Mouse (Mus musculus) adrenal gland (tissue): ENCODE data around the gene Dhx37.

Source experiments
- intact Hi-C: fragments of 180-260 bp; cut with DNase I; formaldehyde crosslinking; loops from one replicate; pipeline ENCODE4 v1.15.1; 2025
- long read RNA-seq, 2 experiments: library from polyadenylated mRNA; unstranded; transcript quantifications; one replicate each; pipeline ENCODE4 v2.0.0; 2020; ENCODE audit warnings: borderline replicate concordance in 1 of 2; ENCODE audit not compliant: insufficient replicate concordance in 1 of 2

Gene Dhx37
- long read RNA-seq, experiment 1, full-length matches to known transcripts, result 1 of 5 reads
- long read RNA-seq, experiment 1, partial matches to known transcripts, result 2 of 5 reads
- long read RNA-seq, experiment 1, other reads (novel, unspliced or antisense), result 2 of 5 reads
- long read RNA-seq, experiment 2, partial matches to known transcripts, result 6 of 7 reads
- long read RNA-seq, experiment 2, other reads (novel, unspliced or antisense), result 1 of 7 reads

DNA sequence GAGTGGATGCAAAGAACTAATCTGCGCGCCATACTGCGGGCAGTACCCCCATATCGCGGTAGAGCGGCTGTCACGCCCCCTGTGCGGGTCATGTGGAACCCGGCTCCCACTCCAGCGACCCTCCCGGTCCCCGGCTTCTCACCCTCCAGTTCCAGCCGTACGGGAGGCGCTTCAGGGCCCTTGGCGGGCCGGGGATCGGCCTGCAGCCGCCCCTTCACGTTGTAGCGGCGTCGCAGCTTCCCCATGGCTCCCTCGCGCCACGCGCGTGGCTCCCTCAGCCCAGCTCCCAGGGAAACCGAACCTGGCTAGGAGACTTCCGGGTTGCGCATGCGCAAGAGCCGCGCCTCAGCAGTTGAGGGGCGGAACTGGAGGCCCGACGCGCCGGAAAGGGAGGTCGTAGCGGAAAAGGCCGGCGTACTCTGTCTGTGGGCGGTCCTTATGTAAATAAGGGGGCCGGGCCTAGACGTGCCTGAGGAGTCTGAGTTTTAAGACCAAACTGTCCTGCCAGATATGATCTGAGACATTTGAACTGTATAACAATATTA lies at the start of gene Dhx37:
TSS of gene Dhx37 (minus strand) at position 329 of the 545 bp plus-strand sequence.
- intact Hi-C loops, result no loop called here

DNA sequence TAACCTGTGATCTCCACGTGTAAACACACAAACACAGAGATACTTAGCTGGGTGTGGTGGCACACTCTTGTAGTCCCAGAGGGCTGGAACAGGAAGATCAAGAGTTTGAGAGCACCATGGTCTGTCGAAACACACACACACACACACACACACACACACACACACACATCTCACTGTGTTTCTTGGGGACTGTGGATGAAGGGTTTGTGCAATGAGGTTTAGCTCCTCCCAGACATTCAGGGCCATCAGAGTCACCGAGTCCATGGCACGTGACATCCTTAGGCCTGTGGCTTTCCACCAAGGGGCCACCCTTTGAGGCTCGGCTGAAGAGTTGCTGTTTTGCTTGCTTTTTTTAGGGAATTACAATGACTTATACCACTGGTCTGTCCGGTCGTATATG lies 48.6 kb upstream of the Dhx37 start:
- intact Hi-C loops, result no loop called here

DNA sequence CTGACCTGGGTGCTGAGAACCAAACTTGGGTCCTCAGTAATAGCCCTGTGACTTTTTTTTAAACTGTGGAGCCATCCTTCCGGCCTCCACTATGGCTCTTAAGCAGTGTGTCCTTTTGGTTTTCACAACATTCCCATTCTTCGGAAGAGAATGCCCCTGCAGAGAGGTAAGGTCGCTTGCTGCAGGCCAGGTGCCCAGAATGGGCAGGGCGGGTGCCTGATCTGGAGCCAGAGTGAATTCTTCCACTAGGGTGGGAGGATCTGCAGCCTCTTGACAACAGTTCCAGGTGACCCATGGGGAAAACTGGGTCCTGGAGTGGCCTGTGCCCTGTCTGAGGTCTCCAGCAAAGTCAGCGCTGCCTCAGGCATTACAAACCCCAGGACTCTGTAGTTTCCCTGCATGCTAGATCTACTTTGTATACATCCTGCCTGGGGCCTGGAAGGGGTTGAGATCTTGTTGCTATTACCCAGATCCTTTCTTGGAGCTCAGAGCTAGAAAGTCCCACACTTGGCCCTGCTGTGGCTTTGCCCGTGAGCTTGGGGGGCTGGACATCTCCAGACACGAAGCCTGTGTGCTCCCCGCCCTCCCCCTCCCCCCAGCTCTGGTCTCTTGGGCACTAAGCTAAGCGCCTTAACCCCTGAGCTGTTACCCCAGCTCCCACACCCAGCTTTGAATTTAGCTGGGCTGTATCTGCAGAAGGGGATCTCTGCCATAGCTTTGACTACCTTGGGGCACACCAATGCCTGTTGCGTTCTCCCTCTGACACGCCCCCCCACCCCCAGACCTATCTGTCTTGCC lies 46.7 kb upstream of the Dhx37 start:
- intact Hi-C loops, result no loop called here

DNA sequence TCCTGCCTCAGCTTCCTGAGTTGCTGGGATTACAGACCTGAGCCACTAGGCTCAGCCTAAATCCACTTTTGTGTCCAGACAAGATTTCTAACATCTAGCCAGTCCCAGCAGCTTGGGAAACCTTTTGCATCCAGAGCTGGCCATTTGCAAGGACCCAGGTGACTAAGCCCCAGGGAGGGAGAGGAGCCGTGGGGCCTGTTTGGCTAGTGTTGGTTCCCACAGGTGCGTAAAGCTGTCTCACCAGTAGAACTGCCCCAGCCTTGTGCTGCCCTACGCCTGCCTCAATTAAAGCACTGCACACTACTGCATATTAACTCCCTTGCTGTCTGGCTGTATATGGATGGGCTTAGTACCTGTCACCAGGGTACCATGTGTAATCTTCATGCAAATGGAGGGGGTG lies 45.5 kb upstream of the Dhx37 start:
- intact Hi-C loops, result no loop called here

DNA sequence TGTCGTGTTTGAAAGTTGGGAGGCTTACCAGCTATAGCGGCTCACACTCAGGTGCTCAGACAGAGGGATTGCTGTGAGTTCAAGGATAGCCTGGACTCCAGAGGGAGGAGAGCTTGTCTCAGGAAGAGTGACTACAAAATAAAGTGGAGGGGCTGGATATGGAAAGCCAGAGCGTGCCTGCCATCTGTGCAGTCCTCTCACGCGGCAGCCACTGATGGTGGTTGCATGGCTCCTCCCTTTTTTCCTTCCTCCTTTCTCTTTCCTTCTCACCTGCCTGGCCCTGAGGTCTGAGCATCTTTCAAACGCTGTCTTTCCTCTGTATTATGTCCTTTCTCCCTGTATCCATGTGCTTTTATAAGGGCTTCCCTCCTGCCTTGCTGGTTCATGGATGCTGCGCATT lies 44.1 kb upstream of the Dhx37 start:
- intact Hi-C loops, result no loop called here

DNA sequence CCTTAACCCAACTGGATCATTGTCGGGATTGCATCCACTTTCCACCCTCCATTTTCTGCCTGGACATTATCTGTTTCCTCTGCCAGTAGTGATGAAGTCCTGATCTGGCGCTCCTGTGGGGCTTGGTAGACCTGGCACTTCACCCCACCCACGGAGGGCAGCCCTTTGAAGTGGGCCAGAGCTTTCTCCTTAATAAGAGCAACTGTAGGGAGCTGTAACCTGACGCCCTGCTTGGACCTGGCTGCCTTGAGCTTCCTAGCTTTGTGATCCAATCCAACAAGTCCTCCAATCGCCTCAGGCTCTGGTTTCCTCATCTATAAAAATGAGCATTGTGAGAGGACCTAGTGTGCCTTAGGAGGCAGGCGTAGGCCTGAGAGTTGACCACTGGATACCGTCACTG lies 43.6 kb upstream of the Dhx37 start:
- intact Hi-C loops, result no loop called here

DNA sequence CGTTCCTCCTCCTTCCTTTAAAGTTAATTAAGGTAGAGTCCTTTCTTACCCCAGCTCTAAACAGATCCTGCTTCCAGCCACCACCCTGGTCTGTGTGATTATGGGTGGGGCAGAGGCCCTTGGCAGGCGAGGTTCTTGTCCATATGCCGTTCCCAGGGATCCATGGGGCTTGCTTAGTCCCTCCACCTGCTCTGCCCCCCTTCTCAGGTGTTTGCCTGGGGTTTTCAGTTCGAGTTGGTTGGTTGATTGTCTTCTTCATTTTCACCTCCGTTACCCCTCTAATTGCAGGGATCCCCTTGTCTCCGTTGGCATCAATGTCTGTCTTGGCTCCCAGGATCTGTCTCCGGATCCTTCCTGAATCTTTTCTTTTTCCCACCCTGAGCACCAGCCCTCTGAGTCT lies 42.9 kb upstream of the Dhx37 start:
- intact Hi-C loops, result no loop called here

DNA sequence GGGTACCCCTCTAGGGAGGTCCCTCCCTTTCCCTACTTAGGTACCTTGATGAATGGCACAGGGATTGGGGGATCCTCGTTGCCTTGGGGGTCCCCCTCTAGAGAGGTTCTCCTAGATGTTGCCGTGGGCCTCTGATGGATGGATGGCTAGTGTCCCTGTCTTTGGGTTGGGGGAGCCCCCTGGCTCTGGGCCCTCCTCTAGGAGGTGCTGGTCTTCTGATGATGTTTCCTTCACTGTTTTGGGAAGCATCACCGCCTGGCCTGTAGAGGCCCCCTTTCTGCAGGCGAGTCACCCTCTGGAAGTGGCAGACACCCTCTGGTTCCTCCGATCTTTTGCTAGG lies 42.3 kb upstream of the Dhx37 start:
- intact Hi-C loops, result no loop called here

DNA sequence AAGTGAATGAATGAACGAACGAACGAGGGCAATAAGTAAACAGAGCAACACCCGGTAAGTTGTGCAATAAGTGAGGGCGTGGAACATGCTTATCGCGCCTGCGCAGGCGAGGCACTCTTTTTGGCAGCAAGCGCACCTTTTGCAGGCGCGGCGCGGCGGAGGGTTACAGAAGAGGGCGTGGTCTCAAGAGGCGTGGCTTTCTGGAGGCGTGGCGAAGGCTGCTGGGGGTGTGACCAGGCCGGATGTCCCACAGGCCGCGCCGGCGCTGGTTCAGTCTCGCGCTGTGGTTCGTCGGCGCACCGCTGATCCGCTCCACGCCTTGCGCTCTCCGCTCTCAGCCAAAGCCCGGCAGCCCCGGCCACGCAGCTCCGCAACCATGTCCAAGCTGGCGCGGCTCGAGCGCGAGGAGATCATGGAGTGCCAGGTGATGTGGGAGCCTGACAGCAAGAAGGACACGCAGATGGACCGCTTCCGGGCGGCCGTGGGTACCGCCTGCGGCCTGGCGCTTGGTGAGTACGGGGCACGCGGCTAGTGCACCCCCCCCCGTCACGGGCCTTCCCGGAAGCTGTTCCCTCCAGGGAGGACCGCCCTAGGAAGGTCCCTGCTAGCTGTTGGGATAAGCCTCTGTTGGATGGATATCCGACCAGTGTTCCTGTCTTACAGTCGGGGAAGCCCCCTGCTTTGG lies 41.8 kb upstream of the Dhx37 start, which contains the start of gene Aacs:
TSS of gene Aacs (plus strand) at position 214 of the 685 bp plus-strand sequence.
- intact Hi-C loops, result no loop called here

DNA sequence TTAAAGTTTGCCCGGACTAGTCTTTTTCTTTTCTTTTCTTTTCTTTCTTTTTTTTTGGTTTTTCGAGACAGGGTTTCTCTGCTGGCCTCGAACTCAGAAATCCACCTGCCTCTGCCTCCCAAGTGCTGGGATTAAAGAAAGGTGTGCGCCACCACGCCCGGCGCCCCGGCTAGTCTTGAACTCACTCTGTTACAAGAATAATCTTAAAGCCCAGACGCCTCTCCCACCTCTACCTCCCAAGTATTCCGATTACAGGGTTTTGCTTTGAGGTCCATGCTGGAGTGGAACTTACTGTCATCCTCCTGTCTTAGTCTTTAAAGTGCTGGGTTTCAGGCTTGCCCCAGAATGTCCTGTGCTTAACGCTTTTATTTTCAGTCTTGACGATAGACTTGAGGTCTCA lies 41.1 kb upstream of the Dhx37 start:
- intact Hi-C loops, result no loop called here

DNA sequence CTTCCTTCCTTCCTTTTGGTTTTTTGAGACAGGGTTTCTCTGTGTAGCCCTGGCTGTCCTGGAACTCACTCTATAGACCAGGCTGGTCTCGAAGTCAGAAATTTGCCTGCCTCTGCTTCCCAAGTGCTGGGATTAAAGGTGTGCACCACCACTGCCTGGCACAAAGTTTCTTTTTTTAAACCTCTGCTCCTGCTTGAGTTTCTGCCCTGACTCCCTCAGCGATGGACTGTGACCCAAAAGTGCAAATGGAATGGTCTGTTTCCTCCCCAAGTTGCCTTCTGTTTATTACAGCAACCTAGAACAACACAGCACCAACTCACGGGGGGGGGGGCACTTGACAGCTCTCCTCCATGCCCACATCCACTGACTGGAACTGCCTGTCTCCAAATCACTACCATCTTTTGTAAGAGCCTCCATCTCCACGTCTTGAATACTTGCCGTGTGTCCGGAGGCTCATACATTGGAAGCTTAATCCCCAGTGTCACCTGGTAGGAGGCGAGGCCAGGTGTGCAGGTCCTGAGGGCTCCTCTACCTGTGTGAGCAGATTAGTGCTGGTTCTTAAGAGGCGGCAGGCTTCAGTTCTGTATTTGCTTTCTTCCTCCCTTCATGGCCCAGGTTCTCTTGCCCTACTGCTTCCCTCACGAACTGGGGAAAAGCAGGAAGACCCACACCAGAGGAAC lies 39.0 kb upstream of the Dhx37 start:
- intact Hi-C loops, result no loop called here

DNA sequence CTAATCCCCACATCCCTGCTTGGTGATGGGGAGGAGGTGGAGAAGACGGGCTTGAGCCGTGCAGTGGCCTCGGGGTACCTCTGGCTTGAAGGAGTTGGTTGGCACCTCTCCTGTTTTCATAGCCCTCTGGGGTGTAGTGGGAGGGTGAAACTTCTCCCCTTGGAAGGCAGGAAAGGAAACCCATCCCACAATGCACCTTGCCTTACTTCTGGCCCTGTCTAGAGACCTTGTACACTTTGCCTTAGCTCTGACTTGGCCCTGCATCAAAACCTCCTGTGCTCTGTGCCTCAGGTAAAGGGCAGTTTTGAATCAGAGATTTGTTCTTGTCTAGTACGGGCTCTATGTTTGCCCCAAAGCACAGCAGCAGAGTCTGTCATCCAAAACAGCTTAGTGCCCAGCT lies 36.8 kb upstream of the Dhx37 start:
- intact Hi-C loops, result no loop called here

DNA sequence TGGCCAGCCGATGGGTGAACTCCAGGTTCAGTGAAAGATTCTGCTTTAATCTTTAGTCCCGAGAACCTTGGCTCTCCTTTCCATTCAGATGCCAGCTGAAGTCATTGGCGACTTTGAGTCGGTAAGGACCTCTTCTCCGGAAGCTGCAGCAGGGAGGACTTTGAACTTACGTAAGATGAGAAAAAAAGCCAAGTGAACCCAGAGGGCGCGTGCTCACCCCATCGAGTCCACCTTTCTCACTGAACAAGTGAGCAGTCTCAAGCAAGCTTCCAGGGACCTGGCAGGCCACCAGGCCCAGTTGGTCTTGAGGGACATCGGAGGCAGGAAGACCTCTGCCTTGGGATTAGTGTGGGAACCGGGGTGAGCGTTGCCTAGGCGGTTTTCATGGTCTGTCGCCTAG lies 33.3 kb upstream of the Dhx37 start:
- intact Hi-C loops, result no loop called here

DNA sequence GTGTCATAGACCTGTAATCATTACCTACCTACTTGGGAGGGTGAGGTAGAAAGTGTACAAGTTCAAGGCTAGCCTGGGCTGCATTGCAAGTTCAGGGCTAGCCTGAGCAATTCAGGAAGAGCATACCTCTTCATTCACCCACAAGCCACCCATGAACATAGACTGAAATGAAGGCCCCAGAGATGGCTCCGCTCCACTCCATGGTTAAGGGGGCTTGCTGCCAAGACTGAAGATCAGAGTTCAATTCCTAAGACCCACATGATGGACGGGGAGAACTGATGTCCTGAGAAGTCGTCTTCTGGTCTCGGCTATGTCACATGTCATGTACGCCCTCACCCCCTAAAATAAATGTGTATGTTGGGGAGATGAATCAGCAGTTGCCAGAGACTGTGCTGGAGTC lies 32.6 kb upstream of the Dhx37 start:
- intact Hi-C loops, result no loop called here

DNA sequence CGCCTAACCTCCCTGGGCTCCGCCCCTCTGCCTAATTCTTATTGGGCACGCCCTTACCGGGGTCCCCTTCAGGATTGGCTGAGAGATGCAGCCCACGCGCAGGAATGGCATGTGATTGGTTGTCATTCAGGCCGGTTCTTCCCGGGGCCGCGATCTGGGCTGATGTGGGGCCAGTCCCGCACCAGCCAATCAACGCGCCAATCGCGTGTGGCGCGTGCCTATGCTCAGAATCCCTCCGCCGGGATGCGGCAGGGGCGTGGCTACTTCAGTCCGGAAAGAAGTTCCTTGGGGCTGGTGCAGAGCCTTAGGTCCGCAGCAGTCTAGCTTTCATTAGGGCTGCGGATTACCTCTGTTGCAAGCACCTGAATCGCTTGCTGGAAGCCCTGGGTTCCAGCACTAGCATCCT lies 31.8 kb upstream of the Dhx37 start:
- intact Hi-C loops, result no loop called here

DNA sequence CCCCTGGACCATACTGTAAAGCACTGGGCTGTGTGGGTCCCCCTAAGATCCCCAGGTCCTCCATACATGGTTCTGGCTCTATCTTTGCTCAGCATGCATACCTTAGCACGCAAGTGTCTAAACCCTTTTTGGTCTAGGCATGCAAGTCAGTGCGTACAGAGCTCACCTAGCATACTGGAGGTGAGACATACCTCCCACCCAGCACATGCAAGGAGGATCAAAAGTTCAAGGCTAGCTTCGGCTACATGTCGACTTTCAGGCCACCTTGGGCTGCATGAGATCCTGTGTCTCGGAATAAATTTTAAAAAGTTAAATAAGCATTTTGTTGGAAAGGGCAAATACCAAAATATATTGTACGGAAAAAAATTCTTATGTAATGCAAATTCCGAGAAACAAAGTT lies 31.3 kb upstream of the Dhx37 start:
- intact Hi-C loops, result no loop called here

DNA sequence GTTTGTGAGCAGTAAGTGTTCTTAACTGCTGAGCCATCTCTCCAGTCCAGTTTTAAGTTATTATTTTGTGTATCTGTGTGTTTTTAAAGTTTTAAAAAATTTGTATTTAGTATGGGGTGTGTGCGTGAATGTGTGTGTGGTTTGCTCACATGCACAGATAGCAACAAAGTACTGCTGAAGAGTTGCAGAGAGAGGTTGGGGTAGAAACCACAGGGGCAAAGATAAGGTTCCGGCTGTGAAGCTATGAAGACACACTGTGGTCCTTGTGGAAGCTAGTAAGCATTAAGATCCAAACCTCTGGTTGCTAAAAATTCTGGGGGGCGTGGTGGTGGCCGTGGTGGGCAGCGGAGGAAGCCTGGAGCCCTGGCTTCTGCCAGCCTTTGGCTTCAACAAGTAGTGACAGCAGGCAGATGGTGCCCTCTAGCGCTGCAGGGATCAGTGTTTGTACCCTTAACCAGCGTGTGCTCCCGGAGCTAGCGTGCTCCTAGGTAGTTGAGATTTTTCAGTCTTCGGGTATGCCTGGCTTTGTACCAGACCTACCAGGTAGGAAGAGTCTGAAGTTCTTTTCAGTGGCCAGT lies 28.0 kb upstream of the Dhx37 start:
- intact Hi-C loops, result loop anchor here (2.0 to 5.0 kb wide), 2 partner anchors 47 to 80 kb away; no protein-coding TSS in a partner anchor

DNA sequence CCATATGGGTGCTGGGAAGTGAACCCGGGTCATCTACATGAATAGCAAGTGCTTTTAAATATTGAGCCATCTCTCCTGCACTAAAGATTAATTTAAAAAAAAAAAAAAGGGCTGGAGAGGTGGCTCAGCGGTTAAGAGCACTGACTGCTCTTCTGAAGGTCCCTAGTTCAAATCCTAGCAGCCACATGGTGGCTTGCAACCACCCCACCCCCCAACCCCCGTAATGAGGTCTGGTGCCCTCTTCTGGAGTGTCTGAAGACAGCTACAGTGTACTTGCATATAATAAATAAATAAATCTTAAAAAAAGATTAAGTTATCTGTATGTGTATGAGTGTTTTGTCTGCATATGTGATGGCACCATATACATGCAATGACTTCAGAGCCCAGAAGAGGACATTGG lies 26.7 kb upstream of the Dhx37 start:
- intact Hi-C loops, result loop anchor here (5.0 kb wide), 1 partner anchor 78 kb away; no protein-coding TSS in a partner anchor

DNA sequence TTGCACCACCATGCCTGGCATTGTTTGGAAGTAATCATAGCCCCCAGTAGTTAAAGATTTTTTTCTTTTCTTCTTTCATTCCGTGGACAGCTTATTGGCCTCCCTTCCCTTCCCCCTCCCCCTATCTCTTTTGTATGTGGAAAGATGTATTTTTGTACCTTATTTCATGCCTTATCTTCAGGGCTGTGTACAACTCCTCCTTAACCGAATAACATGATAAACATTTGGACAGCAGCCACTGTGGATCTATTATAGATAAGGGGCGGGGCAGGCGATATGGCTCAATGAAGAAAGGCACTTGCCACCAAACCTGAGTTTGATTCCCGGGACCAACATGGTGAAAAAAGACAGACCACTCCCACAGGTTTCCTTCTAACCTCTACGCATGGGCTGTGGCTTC lies 23.6 kb upstream of the Dhx37 start:
- intact Hi-C loops, result no loop called here

DNA sequence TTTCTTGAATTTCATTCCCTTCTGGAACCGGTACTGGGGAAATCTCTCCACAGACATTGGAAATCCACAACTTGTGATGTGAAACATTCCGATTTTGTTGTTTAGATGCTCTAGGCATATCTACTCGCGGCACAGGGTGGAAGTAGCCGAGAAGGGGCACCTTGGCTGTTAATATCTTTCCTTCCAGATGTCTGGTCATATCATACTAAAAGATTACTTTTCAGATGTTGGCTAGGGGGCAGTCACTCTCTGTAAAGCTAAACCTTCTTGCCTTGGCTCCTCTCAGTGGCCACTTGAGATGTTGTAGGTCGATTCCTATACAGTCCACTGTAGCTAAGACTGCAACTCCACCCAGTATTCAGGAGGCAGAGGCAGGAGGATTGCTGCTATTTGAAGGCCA lies 22.2 kb upstream of the Dhx37 start:
- intact Hi-C loops, result no loop called here

DNA sequence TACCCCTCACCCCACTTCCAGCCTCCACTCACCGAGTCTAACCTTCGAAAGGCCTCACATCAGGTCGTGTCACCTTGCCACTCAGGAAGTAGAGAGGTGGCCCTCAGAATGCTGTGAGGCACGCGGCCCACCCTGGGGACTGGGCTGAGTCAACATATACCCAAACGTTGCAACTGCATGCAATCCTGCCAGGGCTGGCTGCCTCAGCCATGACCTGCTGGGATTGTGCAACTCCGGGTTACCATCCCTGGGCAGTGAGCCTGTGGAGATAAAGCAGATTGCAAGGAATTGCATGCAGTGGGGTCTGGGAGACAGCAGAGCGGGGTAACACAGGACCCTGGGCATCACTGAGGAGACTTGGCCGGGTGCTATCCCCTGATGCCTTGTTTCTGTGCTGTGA lies 18.7 kb upstream of the Dhx37 start:
- intact Hi-C loops, result no loop called here
